Mouse (Mus musculus) left cerebral cortex, adult 9 months (tissue): ENCODE measurements at regions not wholly inside any gene's neighbourhood (a gene's known extent, or its start where the extent isn't known, plus 50 kb on each side); places are given as distances from the start of the nearest gene placed in this dataset.
A peak's percentile ranks its signal among the peaks of the same experiment; 100 is the strongest.

Source experiments
- DNase-seq, 2 experiments: peaks; one replicate each; pipeline ENCODE4 v3.0.0; 2022; ENCODE audit warnings: low spot score in 2 of 2

GRCm38 (mm10) chr15:46592868-46593267, 6458.7 kb downstream of the 9330182O14Rik start:
- no peak for DNase-seq

- peak in 1 of 2 experiments; percentile 10 for DNase-seq
Measured at GRCm38 (mm10) chr15:46598328-46598727, 6464.2 kb downstream of the 9330182O14Rik start.

GRCm38 (mm10) chr15:46623431-46624029, 6489.4 kb downstream of the 9330182O14Rik start:
- no peak for DNase-seq

GRCm38 (mm10) chr15:46625001-46625632, 6491.0 kb downstream of the 9330182O14Rik start:
- no peak for DNase-seq
